Mouse (Mus musculus): ENCODE results near the gene Wnk2. TPM values are rescaled to one million over a fixed set of nuclear protein-coding genes. Genes with fewer than 3 reads are reported as not detected.
A peak's percentile ranks its signal among the peaks of the same experiment; 100 is the strongest.

Wnk2 gene
- polyA plus RNA-seq, 1 experiment from 2014 or later = 2.1 TPM

DNA sequence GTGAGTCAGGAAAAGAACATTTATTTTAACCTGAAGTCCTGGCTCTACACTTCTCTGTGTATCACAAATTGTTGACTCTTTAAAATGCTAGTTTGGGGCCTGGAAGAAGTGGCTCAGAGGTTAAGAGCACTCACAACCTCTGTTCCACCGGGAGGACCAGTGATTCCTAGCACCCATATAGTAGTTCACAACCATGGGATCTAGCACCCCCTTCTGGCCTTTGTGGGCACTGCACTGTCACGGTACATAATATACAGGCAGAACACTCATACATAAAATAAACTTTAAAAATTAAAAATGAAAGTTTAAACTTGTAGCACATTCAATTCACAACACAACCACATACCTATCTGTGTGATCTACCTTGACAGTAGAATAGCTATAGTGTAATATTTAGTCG, 126.1 kb downstream of the Wnk2 start:
- no peak for ATAC-seq (ENCODE audit: low FRiP score, low read depth)
- Histone ChIP-seq H3K9ac (no peak overlapping the region), H3K4me2 (replicated peaks) (no peak overlapping the region), H3K36me3 (no peaks in the 10 kb centered on the region), H3K27me3 (no peaks in the 10 kb centered on the region), H3K27ac (no peak overlapping the region), H3K4me3 (no peak overlapping the region), H3K4me1 (peaks cover 8% of the 10 kb centered on the region), H3K9me3 (peaks cover 7% of the 10 kb centered on the region; the same call in 1 of the 2 replicates)
- WGBS = 64% methylated on average over 3 of the region's 3 CpGs

DNA sequence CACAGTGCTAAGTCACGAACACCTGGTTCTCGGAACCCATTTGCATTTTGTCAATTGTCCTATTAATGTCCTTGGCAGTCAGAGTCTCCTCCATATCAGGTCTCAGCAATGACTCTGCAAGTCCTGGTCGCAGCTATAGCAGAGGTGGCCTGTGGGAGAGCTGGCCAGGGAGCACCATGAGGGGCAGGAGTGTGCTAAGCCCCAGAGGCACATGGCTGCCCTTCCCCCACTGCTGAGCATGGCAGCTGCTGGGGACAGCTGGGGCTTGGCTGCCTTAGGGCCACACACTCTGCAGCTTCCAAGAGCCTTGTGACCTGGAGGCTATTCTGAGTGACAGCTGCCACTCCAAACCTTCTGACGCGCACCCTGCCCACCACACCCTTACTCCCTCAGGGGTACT, 127.7 kb downstream of the Wnk2 start:
- no peak overlapping the region for H3K4me2 ChIP-seq (replicated peaks)
- WGBS = 64% methylated on average over 5 of the region's 5 CpGs
- H3K36me3 ChIP-seq = no peaks in the 10 kb centered on the region
- peaks cover 7% of the 10 kb centered on the region; the same call in 1 of the 2 replicates for H3K9me3 ChIP-seq
- no peak overlapping the region for H3K9ac ChIP-seq
- H3K4me3 ChIP-seq = no peak overlapping the region
- no peaks in the 10 kb centered on the region for H3K27me3 ChIP-seq
- peaks cover 19% of the 10 kb centered on the region for H3K4me1 ChIP-seq
- ATAC-seq (ENCODE audit: low FRiP score, low read depth) = no peak
- no peak overlapping the region for H3K27ac ChIP-seq

DNA sequence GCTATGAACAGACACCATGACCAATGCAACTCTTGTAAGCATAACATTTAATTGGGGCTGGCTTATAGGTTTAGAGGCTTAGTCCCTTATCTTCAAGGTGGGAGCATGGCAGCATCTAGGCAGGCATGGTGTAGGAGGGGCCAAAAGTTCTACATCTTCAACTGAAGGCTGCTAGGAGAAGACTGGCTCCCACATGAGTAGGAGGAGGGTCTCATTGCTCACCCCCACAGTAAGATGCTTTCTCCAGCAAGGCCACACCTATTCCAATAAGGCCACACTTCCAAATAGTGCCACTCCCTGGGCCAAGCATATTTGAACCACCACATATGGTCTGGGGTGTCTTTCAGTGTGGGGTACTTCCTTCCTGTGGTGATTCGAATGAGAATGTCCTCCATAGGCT, 130.4 kb downstream of the Wnk2 start:
- no peak for ATAC-seq (ENCODE audit: low FRiP score, low read depth)
- 97% methylated on average over 1 of the region's 1 CpGs for WGBS

DNA sequence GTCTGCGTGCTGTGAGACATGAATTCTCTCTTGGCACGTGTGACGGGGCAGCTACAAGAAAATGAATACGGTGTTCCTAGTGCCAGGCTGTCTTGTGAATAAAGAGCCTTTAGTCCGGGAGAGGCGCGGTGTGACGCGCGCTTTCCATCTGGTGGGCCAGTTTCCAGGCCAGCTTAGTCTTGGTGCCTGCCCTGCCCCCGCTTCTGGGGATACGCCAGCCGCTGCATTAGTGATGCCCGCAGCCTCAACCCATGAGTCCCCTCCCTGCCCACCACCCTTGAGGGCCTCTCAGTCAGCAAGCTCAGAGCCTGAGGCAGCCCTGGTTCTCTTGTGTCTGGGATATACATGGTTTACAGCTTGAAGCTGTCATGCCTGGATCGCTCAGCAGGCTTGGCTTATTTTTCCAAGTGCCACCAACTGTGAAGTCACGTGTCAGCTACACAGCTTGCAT, 131.5 kb downstream of the Wnk2 start:
- Histone ChIP-seq H3K27me3 (no peaks in the 10 kb centered on the region), H3K36me3 (no peaks in the 10 kb centered on the region), H3K9ac (peak overlapping the region; percentile 43; the same call in 1 of the 2 replicates), H3K4me1 (peaks cover 22% of the 10 kb centered on the region), H3K4me2 (replicated peaks) (peak overlapping the region; percentile 64), H3K9me3 (peaks cover 7% of the 10 kb centered on the region; the same call in 1 of the 2 replicates), H3K27ac (peak overlapping the region; percentile 93), H3K4me3 (peak overlapping the region; percentile 28)
- WGBS = 2% methylated on average over 16 of the region's 16 CpGs
- peak; percentile 89 for ATAC-seq (ENCODE audit: low FRiP score, low read depth)

More for the DNA sequence above, 130.4 kb downstream of the Wnk2 start:
- peaks cover 22% of the 10 kb centered on the region for H3K4me1 ChIP-seq
- peaks cover 7% of the 10 kb centered on the region; the same call in 1 of the 2 replicates for H3K9me3 ChIP-seq
- H3K4me2 ChIP-seq (replicated peaks) = no peak overlapping the region
- no peak overlapping the region for H3K9ac ChIP-seq
- H3K27ac ChIP-seq = no peak overlapping the region
- no peaks in the 10 kb centered on the region for H3K27me3 ChIP-seq
- H3K4me3 ChIP-seq = no peak overlapping the region
- no peaks in the 10 kb centered on the region for H3K36me3 ChIP-seq

DNA sequence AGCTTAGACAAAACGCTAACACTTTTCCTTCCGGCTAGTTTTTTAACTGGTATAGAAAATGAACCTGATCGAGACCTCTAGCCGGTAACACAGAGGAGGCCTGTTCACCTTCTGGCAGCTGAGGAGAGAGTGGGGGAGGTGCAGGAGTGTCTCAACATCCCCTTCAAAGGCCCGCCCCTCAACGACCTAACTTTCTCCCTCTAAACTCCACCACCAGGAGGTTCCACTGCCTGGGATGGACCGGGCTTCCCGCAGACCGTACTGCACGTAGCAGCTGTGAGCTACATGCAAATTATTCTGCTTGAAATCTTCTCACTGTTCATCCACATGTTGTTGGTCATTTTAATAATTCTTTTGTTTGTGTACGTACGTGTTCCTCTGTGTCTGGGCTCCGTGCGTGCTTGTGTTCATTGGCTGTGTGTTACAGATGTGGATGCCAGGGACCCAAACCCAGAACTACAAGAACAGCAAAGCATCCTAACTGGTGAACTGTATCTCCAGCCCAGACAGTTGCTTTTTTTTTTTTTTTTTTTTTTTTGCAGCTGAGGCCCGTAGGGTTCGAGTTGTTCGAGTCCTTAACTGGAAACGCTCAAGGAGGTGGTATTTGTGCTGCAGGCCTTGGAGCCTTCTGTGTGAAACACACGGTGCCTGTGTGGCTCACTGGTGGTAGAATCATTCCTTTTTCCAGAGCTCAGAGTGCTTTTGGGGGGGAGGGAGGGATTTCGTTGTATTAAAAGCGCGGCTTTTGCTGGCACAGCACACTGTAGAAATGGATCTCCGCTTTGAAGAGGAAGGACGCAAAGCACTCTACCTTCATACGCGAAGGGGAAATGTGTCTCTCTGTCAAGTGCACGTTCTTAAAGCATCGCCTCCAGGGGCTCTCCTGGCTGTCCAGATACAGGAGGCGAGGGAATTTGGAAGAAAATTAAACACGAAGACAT, 132.2 kb downstream of the Wnk2 start:
- Histone ChIP-seq H3K4me2 (replicated peaks) (peak overlapping the region; percentile 64), H3K27me3 (no peaks in the 10 kb centered on the region), H3K4me3 (peak overlapping the region; percentile 28), H3K27ac (peak overlapping the region; percentile 93), H3K4me1 (peaks cover 22% of the 10 kb centered on the region), H3K9me3 (peaks cover 7% of the 10 kb centered on the region; the same call in 1 of the 2 replicates), H3K9ac (peak overlapping the region; percentile 46), H3K36me3 (no peaks in the 10 kb centered on the region)
- 3% methylated on average over 30 of the region's 30 CpGs for WGBS
- peak; percentile 62 for ATAC-seq (ENCODE audit: low FRiP score, low read depth)

DNA sequence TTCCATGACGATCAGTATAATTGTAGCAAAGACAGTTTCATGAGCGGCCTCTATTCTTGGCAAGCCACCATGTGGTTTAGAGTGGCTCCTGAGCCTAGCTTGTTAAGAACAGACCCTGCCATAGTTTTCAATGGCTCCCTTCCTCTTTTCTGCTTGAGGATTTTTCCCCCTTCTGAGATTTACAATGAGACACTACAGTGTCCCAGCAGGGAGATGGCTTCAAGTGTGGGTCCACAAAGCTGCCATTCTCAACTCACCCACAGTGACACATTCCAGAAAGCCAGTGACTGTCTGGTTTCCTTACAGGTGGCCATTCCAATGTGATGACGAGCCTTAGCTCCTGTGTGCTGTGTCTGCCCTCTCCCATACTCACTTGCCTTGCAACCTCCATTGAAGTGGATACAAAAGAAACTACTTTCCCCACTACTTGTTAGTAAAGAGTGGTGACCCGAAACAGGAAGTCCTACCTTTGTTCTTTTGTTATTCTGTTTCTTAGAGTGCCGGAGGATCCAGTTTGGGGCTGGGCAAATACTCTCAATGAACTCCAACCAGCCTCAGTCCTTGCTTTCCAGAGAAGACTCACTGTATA, 134.5 kb downstream of the Wnk2 start:
- H3K27ac ChIP-seq = no peak overlapping the region
- no peak for ATAC-seq (ENCODE audit: low FRiP score, low read depth)

DNA sequence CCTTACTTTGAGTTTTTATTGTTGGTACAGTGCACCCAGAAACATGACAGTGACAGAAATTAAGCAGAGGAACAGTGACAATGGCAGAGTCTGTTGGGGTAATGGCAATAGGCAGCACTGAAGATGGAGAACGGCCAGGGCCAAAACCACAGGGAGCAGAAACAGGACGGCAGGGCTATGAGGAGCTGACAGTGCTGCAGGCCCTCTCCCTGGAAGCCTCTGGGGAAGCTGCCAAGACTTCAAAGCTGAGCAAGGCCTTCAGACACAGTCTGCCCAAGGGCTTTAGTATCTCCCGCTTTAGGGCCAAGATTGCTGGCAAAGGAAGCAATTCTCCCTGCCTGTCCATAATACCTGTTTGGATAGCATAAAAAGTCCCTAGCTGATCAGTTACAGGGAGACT, 146.1 kb downstream of the Wnk2 start:
- no peak for ATAC-seq (ENCODE audit: low FRiP score, low read depth)
- no peak overlapping the region for H3K27ac ChIP-seq

More for the DNA sequence above, 134.5 kb downstream of the Wnk2 start:
- Histone ChIP-seq H3K27me3 (peaks cover 4% of the 10 kb centered on the region; the same call in 1 of the 2 replicates), H3K9me3 (peaks cover 7% of the 10 kb centered on the region; the same call in 1 of the 2 replicates), H3K9ac (no peak overlapping the region), H3K4me3 (no peak overlapping the region), H3K4me2 (replicated peaks) (no peak overlapping the region), H3K36me3 (no peaks in the 10 kb centered on the region), H3K4me1 (peaks cover 22% of the 10 kb centered on the region)
- WGBS = 68% methylated on average over 5 of the region's 5 CpGs

DNA sequence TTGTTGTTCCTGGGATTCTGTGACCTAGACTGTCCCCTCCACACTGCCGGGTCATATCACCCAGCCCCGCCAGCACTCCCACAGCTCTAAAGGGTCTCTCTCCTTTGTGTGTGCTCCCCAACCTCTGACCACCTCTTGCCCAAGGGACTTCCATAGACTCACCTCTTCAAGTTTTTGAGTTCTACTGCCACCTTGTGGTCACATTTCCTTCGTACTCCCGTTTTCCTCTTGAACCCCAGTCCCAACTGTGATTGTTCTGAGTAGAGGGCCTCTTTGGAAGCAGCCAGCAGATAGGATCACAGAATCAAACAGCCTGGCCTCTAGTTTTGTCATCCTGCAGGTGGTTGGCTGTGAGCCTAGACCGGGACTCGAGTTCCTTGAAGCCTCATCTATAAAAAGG, 149.2 kb downstream of the Wnk2 start:
- no peaks in the 10 kb centered on the region for H3K9me3 ChIP-seq
- H3K27ac ChIP-seq = no peak overlapping the region
- no peaks in the 10 kb centered on the region for H3K36me3 ChIP-seq
- ATAC-seq (ENCODE audit: low FRiP score, low read depth) = no peak
- 9% methylated on average over 6 of the region's 6 CpGs for WGBS
- H3K4me1 ChIP-seq = peaks cover 9% of the 10 kb centered on the region
- no peak overlapping the region for H3K4me3 ChIP-seq
- no peak overlapping the region for H3K9ac ChIP-seq
- no peaks in the 10 kb centered on the region for H3K27me3 ChIP-seq
- H3K4me2 ChIP-seq (replicated peaks) = no peak overlapping the region

More for the DNA sequence above, 146.1 kb downstream of the Wnk2 start:
- Histone ChIP-seq H3K9me3 (no peaks in the 10 kb centered on the region), H3K9ac (no peak overlapping the region), H3K4me2 (replicated peaks) (no peak overlapping the region), H3K27me3 (no peaks in the 10 kb centered on the region), H3K36me3 (no peaks in the 10 kb centered on the region), H3K4me3 (no peak overlapping the region), H3K4me1 (peaks cover 2% of the 10 kb centered on the region; the same call in 1 of the 2 replicates)
- WGBS = 52% methylated on average over 3 of the region's 3 CpGs

DNA sequence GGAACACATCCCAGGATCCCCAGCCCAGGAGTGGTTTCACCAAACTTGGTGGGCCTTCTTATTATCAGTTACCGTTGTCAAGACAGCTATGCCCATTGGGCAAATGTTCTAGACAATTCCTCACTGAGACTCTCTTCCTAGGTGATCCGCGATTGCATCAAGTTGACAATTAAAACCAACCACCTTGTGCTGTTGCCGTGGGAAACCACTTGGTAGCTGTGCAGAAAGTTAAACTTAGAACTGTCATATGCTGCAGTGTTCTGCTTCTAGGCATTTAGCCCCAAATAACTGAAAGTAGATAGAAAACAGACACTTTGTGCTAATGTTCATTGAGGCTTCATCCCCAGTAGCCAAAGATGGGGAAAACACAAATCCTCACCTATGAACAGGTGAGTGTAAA, 151.1 kb downstream of the Wnk2 start:
- 89% methylated on average over 4 of the region's 4 CpGs for WGBS
- no peak overlapping the region for H3K4me3 ChIP-seq
- H3K9ac ChIP-seq = no peak overlapping the region
- H3K4me2 ChIP-seq (replicated peaks) = no peak overlapping the region
- H3K27me3 ChIP-seq = no peaks in the 10 kb centered on the region
- no peak overlapping the region for H3K27ac ChIP-seq
- ATAC-seq (ENCODE audit: low FRiP score, low read depth) = no peak
- H3K9me3 ChIP-seq = no peaks in the 10 kb centered on the region
- H3K36me3 ChIP-seq = no peaks in the 10 kb centered on the region
- H3K4me1 ChIP-seq = peaks cover 9% of the 10 kb centered on the region

DNA sequence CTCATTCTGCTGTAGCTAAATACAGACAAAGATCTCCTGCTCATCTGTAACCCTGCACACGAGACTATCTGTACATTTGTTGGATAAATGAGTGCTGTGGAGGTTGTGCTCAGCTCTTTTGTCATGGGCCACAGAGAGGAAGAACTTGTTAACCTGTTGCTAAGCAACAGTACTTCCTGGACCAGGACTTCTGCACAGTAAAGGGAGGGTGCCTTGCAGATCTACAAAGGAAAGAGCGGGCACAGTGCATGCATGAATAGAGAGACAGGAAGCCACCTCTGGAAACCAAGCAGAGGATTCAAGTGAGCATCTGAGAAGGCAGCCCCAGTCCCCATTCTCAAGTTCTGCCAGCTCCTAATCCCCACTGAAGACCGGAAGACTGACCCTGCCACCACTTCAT, 152.9 kb downstream of the Wnk2 start:
- Histone ChIP-seq H3K4me2 (replicated peaks) (no peak overlapping the region), H3K36me3 (no peaks in the 10 kb centered on the region), H3K27ac (no peak overlapping the region), H3K27me3 (no peaks in the 10 kb centered on the region), H3K4me3 (no peak overlapping the region), H3K4me1 (peaks cover 9% of the 10 kb centered on the region), H3K9ac (no peak overlapping the region), H3K9me3 (no peaks in the 10 kb centered on the region)
- 39% methylated on average over 3 of the region's 3 CpGs for WGBS
- ATAC-seq (ENCODE audit: low FRiP score, low read depth) = no peak

DNA sequence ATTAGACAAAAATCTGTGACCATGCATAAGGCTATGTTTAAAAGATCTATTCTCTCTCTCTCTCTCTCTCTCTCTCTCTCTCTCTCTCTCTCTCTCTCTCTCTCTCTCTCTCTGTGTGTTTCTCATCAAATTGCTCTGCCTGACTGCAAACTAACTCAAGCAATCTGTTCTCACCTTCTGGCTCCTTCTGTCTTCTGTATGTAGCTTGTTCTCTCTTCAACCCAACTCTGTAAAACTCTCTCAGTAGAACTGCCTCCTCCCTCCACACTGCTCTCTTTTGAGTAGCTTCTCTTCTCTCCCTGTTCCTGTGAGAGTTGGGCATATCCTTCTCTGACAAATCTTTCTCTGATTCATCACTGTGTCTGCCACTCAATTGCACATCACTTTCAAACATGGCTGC, 154.9 kb downstream of the Wnk2 start:
- no peak for ATAC-seq (ENCODE audit: low FRiP score, low read depth)
- Histone ChIP-seq H3K27ac (no peak overlapping the region), H3K4me3 (no peak overlapping the region), H3K36me3 (no peaks in the 10 kb centered on the region), H3K4me1 (peaks cover 6% of the 10 kb centered on the region), H3K27me3 (no peaks in the 10 kb centered on the region), H3K9me3 (no peaks in the 10 kb centered on the region), H3K4me2 (replicated peaks) (no peak overlapping the region), H3K9ac (no peak overlapping the region)

DNA sequence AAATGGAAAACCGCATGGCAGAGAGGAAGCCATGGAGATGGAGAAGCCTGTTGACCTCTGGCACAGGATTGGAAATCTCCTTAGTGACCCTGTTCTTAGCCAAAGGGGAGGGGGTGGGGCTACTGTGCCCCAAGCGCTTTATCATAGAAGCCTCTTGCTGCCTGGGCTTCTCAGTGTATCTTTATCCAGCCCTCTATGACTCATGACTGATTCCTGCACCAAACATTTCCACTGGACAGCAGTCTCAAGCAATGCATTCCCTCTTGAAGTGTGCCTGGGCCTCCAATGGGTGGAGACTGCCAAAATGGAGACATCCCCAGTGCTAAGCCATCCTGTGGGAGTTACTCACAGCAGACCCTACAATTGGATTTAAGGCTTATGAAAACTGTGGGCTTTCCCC, 157.7 kb downstream of the Wnk2 start:
- no peak for ATAC-seq (ENCODE audit: low FRiP score, low read depth)
- Histone ChIP-seq H3K4me2 (replicated peaks) (no peak overlapping the region), H3K4me1 (peaks cover 4% of the 10 kb centered on the region), H3K36me3 (no peaks in the 10 kb centered on the region), H3K9me3 (no peaks in the 10 kb centered on the region), H3K9ac (no peak overlapping the region), H3K27me3 (no peaks in the 10 kb centered on the region), H3K27ac (no peak overlapping the region), H3K4me3 (no peak overlapping the region)
- WGBS = 89% methylated on average over 2 of the region's 2 CpGs
